Mouse (Mus musculus) megakaryocyte-erythroid progenitor cell, adult 5-6 weeks (primary cell): ENCODE data around the gene Olfr642. TPM values are rescaled to one million over a fixed set of nuclear protein-coding genes. Genes with fewer than 3 reads are reported as not detected.

ENCODE experiments used
- ATAC-seq: replicated peaks from 2 replicates; pipeline ENCODE4 v1.8.0; 2016; ENCODE audit warnings: mild to moderate bottlenecking, inconsistent platforms; ENCODE audit not compliant: severe bottlenecking, poor library complexity, low FRiP score, low TSS enrichment
- total RNA-seq, 2 experiments: library from RNA; stranded (forward) in 1 of 2; stranded (reverse) in 1 of 2; fragments of 200-1000, 215-1000 nt in 1 of 2; fragments of >200 nt in 1 of 2; fragmentation: Nextera tagmentation in 1 of 2; gene quantifications; 2 replicates each; pipeline ENCODE4 v1.2.3; 2014 to 2017

Gene Olfr642
- not detected in 2 replicates for total RNA-seq (2014; fragmentation: Nextera tagmentation)
- total RNA-seq (2017), result not detected in 2 replicates

DNA sequence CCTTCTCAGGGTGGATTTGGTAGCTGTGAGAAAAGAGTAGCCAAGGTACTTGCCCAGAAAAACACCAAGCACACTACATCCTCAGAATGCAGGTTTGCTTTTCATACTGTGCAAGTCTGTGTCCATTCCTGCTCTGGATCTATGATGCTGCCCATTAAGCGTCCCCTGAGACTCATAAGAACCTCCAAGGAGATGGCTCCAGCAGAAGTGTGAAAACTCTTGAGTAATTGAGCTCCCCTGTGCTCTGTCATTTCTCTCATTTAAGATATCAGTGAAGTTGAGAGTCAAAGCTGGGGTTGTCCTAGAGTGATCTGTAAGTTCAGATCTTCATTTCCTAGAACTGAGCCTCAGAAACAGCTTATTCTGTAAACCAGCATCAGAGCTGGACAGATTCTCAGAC, at the start of gene Olfr642:
Gene Olfr642, minus strand, starts transcription at position 101 of the 400 bp plus-strand sequence.
- ATAC-seq, result no peak

DNA sequence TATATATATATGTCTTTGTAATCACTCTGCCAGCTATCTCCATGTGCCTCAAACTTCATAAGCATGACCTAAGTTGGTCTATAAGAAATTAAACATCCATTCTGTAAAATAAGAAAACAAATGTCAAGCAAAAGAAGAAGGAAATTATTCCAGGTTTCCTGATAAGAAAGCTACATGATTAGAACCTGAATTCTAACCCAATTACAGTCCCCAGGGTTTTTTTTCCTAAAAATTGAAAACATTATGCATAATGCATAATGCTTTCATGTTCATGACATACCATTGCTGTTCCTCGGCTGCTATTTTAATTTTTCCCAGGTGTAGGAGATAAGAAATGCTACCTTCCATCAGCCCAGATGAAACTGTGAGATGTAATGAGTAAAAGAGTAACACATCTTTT, 32.9 kb upstream of the Olfr642 start, which contains the start of gene Olfr645:
Gene Olfr645, minus strand, starts transcription at position 101 of the 400 bp plus-strand sequence.
- ATAC-seq, result no peak

DNA sequence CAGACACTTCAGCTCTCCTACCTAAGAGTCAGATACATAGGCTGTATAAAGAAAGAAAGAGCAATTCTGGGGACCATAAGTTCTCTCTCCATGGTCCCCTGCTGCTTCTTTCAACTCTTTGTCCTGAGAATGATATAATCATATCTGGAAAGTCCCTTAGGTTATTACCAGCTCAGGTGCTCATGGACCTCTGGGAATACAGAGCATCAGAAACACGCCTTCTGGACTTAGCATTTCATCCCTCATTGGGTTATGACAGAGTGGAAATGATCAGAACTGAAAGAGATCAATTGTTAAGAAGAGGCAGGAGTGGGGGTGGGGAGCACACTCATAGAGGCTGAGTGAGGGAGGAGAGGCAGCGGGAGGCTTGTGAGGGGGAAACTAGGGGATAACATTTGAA, 19.3 kb upstream of the Olfr642 start, which contains the start of gene Olfr644:
Gene Olfr644, minus strand, starts transcription at position 101 of the 400 bp plus-strand sequence.
- no peak for ATAC-seq

DNA sequence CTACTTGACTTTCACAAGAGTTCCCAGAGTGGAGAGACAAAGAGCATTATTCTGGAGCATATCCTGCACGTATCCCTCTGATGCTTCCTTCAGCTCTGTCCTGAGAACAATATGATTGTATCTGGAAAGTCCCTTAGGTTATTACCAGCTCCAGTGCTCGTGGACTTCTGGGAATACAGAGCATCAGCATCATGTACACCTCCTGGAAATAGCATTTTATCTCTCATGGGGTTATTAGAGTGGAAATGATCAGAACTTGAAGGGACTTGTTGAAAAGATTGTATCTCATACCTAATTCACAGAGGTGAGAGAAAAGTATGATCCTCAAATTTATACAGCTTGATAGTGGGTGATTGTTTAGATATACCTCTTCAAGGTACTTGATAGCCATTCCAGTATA, 8.9 kb upstream of the Olfr642 start, which contains the start of gene 4930516K23Rik:
Gene 4930516K23Rik, minus strand, starts transcription at position 101 of the 400 bp plus-strand sequence.
- ATAC-seq, result no peak

DNA sequence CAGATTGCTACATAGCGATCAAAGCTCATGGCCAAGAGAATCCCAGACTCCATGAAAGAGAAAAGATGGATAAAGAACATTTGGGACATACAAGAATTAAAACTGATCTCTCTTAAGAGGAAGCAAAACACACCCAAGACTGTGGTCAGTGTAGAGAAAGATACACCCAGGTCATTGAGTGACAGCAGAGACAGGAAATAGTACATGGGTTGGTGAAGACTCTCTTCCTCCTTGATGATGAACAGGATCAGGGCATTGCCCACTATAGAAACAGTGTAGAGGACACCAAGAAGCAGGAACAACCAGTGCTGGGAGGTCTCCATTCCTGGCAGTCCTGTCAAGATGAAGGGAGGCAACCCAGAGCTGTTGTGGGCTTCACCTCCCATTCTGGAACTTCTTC, 6.7 kb upstream of the Olfr642 start:
- ATAC-seq, result no peak

DNA sequence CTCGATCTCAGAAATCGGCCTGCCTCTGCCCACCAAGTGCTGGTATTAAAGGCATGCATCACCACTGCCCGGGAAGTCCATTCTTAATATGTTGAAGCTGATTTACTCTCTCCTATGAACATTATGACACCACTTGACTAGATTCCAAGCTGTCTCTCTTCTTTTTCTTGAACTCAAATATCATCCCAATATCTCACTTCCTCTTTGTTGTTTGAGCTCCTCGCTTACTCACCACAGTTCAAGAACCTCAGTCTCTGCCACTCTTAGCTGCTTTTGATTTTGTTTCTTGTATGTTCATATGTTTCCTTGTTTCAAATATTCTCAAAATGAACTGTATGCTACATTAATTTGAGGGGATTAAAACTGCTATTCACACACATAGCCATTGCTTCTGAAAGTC, 1.7 kb downstream of the Olfr642 start:
- ATAC-seq, result no peak

DNA sequence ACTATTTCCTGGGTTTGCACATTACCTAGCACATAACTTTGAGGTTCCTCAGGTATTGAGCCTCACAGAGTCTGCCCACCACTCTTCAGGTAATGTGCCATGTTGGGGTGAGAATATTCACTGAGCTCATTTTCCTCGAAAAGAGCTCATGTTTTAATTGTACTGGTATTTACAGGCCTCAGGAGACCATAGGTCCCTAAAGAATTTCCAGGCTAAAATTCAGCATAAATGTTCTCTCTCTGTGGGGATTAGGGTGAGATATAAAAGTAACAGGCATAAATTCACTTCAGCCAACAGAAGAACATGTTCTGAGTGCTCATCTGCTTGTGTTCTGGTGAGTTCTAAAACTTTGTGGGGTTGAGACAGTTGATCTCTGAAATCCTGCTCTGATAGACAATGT, 17.3 kb downstream of the Olfr642 start, which contains the start of gene Olfr641:
Gene Olfr641, plus strand, starts transcription at position 301 of the 400 bp plus-strand sequence.
- no peak for ATAC-seq

DNA sequence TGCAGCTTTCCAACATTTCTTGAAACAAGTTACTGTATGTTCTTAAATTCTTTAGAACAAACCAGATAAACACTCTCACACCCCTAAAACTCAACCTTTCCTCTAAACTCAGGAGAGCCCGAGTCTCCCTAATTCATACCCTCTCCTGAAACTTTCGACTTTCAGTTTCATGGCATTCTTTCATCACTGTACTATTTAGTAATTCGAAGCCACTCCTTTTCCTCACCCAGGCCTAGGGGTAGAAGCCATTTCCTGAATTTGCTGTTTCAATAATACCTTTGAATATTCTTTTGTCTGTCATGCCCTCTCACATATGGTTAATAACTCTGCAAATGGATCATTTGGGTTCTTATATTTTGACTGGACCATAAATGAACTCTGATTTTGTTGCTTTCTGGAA, 25.5 kb downstream of the Olfr642 start:
- ATAC-seq, result no peak

DNA sequence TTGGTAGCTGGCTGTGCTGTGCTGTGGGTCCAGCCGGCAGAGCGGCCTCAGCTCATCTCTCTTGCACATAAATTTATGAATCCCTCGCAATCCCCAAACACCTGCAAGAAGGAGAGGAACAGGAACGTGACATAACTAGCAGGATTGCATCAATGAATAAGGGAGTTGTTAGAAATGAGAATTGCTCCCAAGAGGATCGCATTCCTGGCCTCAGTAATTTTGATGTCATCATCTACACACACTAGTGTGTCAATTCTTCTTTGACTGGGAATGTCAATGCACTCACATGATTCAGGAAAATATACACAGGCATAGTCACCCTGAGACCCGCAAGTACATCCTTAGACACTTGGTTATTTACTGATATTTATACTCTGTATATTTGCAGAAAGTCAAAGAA, 27.0 kb downstream of the Olfr642 start, which contains the start of gene Olfr640:
Gene Olfr640, minus strand, starts transcription at position 101 of the 400 bp plus-strand sequence.
- ATAC-seq, result no peak

DNA sequence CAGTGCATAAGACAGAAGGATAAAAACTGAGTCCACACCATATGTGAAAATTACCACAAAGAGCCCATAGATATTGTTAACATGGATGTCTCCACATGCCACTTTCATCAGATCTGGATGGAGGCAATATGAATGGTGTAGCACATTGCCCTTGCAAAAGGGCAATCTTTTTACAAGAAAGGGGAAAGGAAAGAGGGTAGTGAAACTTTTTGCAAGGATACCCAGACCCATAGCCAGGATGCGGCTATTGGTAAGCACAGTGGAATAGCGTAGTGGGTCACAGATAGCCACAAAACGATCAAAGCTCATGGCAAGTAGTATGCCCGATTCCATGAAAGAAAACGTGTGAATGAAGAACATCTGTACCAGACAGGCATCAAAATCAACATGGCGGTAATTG, 30.8 kb downstream of the Olfr642 start:
- no peak for ATAC-seq

DNA sequence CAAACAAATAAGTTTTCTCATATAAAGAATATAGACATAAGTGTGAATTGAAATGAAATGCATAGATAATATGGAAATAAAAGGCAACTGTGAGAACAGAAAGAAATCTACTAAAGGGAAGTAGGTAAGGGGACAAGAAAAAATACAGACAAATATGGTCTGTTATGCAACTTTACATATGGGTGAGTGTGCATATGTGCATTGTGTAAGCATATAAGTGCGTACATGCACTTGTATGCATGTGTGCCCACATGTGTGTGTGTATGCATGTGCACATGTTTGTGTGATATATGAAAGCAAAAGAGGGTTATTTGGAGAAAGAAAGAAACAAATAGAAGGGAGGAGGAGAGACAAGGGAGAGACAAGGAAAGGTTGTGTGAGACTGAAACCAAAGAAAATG, 33.5 kb downstream of the Olfr642 start:
- ATAC-seq, result no peak

DNA sequence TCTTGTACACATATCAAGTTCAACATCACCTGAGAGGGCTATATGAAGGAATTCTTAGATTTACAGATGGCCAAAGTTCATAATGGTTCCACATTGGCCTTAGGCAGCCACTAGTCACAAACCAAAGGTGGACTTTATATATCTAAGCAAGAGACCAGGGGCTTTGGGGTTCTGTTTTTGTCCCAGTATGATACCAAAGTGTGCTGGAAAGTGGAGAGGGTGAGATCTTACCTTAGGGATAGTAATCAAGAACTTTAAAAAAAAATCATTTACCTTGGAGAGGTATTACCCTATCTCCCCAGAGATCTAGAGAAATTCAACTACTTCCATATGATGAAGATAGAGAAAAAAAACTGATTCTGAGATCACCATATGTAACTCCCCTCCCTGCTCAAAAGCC, 35.3 kb downstream of the Olfr642 start, which contains the start of gene Olfr639:
Gene Olfr639, minus strand, starts transcription at position 101 of the 400 bp plus-strand sequence.
- ATAC-seq, result no peak

DNA sequence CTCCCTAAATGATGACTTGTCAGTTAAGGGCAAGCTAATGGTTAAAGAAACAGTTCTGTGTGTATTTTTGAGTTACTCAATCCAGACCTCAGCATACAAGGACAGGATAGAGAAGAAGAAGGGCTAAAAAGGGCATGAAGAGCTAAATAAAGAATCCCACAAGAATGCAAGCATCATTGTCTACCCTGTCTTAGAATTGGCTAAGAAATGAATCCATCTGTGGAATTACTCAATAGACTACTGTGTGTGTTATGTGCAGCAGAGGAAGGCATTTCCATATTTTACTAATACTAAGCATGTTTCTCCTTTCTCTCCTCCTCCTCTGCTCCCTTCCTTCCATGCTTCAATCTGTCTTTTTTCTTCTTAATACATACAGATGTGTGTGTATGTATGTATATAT, 53.3 kb downstream of the Olfr642 start:
- ATAC-seq, result no peak

DNA sequence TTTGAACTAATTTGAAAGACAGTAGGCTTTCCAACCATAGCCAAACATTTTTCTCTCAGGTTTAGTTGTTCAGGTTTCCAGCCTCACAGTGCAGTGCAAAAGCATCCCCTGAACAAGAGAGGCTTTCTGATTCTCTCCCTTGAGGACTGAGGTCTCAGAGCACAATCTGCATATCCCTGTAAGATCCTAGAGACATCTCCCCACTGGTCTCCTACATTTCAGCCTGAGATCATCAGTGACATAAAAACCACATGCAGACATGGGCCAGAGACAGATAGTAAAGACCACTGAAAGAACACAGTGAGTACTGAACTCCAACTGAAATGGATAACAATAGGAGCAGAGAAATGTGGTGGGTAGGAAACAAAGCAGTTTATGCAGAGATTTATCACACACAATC, 54.0 kb downstream of the Olfr642 start, which contains the start of gene Olfr638:
Gene Olfr638, plus strand, starts transcription at position 301 of the 400 bp plus-strand sequence.
- no peak for ATAC-seq

Other genes with a start within 250 kb of the Olfr642 start
- 118 and 169 TPM in 2 replicates for gene Hbb-bt, start 238.7 kb downstream of the Olfr642 start, total RNA-seq (2014; fragmentation: Nextera tagmentation)
- gene Hbb-bt, start 238.7 kb downstream of the Olfr642 start, total RNA-seq (2017), result 10.7 and 57.4 TPM in 2 replicates
- 149 and 199 TPM in 2 replicates for gene Hbb-bs, start 224.6 kb downstream of the Olfr642 start, total RNA-seq (2014; fragmentation: Nextera tagmentation)
- 20.1 and 148 TPM in 2 replicates for gene Hbb-bs, start 224.6 kb downstream of the Olfr642 start, total RNA-seq (2017)
- not detected in 2 replicates for gene Hbb-bh2, start 212.1 kb downstream of the Olfr642 start, total RNA-seq (2014; fragmentation: Nextera tagmentation)
- gene Hbb-bh2, start 212.1 kb downstream of the Olfr642 start, total RNA-seq (2017), result not detected in 2 replicates
- gene Hbb-bh1, start 209.5 kb downstream of the Olfr642 start, total RNA-seq (2014; fragmentation: Nextera tagmentation), result not detected in 2 replicates
- not detected in 2 replicates for gene Hbb-bh1, start 209.5 kb downstream of the Olfr642 start, total RNA-seq (2017)
- gene Hbb-y, start 199.4 kb downstream of the Olfr642 start, total RNA-seq (2014; fragmentation: Nextera tagmentation), result not detected in 2 replicates
- gene Hbb-y, start 199.4 kb downstream of the Olfr642 start, total RNA-seq (2017), result not detected in 2 replicates
- not detected in 2 replicates for gene Olfr66, start 166.4 kb downstream of the Olfr642 start, total RNA-seq (2014; fragmentation: Nextera tagmentation)
- not detected in 2 replicates for gene Olfr66, start 166.4 kb downstream of the Olfr642 start, total RNA-seq (2017)
- gene Olfr64, start 158.2 kb downstream of the Olfr642 start, total RNA-seq (2014; fragmentation: Nextera tagmentation), result not detected in 2 replicates
- not detected in 2 replicates for gene Olfr64, start 158.2 kb downstream of the Olfr642 start, total RNA-seq (2017)
- gene Olfr65, start 149.2 kb downstream of the Olfr642 start, total RNA-seq (2014; fragmentation: Nextera tagmentation), result not detected in 2 replicates
- gene Olfr65, start 149.2 kb downstream of the Olfr642 start, total RNA-seq (2017), result not detected in 2 replicates
- not detected in 2 replicates for gene Olfr631, start 123.8 kb downstream of the Olfr642 start, total RNA-seq (2014; fragmentation: Nextera tagmentation)
- not detected in 2 replicates for gene Olfr631, start 123.8 kb downstream of the Olfr642 start, total RNA-seq (2017)
- gene Olfr632, start 118.3 kb downstream of the Olfr642 start, total RNA-seq (2014; fragmentation: Nextera tagmentation), result not detected in 2 replicates
- not detected in 2 replicates for gene Olfr632, start 118.3 kb downstream of the Olfr642 start, total RNA-seq (2017)
- gene Olfr633, start 108.2 kb downstream of the Olfr642 start, total RNA-seq (2014; fragmentation: Nextera tagmentation), result not detected in 2 replicates
- not detected in 2 replicates for gene Olfr633, start 108.2 kb downstream of the Olfr642 start, total RNA-seq (2017)
- gene Olfr635, start 81.5 kb downstream of the Olfr642 start, total RNA-seq (2014; fragmentation: Nextera tagmentation), result not detected in 2 replicates
- gene Olfr635, start 81.5 kb downstream of the Olfr642 start, total RNA-seq (2017), result not detected in 2 replicates
- not detected in 2 replicates for gene Olfr638, start 53.9 kb downstream of the Olfr642 start, total RNA-seq (2014; fragmentation: Nextera tagmentation)
- gene Olfr638, start 53.9 kb downstream of the Olfr642 start, total RNA-seq (2017), result not detected in 2 replicates
- not detected in 2 replicates for gene Olfr639, start 35.4 kb downstream of the Olfr642 start, total RNA-seq (2014; fragmentation: Nextera tagmentation)
- gene Olfr639, start 35.4 kb downstream of the Olfr642 start, total RNA-seq (2017), result not detected in 2 replicates
- gene Olfr640, start 27.1 kb downstream of the Olfr642 start, total RNA-seq (2014; fragmentation: Nextera tagmentation), result not detected in 2 replicates
- not detected in 2 replicates for gene Olfr640, start 27.1 kb downstream of the Olfr642 start, total RNA-seq (2017)
- gene Olfr641, start 17.2 kb downstream of the Olfr642 start, total RNA-seq (2014; fragmentation: Nextera tagmentation), result not detected in 2 replicates
- not detected in 2 replicates for gene Olfr641, start 17.2 kb downstream of the Olfr642 start, total RNA-seq (2017)
- not detected in 2 replicates for gene 4930516K23Rik, start 8.8 kb upstream of the Olfr642 start, total RNA-seq (2014; fragmentation: Nextera tagmentation)
- gene 4930516K23Rik, start 8.8 kb upstream of the Olfr642 start, total RNA-seq (2017), result not detected in 2 replicates
- gene Olfr644, start 19.2 kb upstream of the Olfr642 start, total RNA-seq (2014; fragmentation: Nextera tagmentation), result not detected in 2 replicates
- not detected in 2 replicates for gene Olfr644, start 19.2 kb upstream of the Olfr642 start, total RNA-seq (2017)
- not detected in 2 replicates for gene Olfr645, start 32.8 kb upstream of the Olfr642 start, total RNA-seq (2014; fragmentation: Nextera tagmentation)
- gene Olfr645, start 32.8 kb upstream of the Olfr642 start, total RNA-seq (2017), result not detected in 2 replicates
- not detected in 2 replicates for gene Olfr646, start 52.2 kb upstream of the Olfr642 start, total RNA-seq (2014; fragmentation: Nextera tagmentation)
- gene Olfr646, start 52.2 kb upstream of the Olfr642 start, total RNA-seq (2017), result not detected in 2 replicates
- gene Ubqln5, start 77.2 kb upstream of the Olfr642 start, total RNA-seq (2014; fragmentation: Nextera tagmentation), result not detected in 2 replicates
- gene Ubqln5, start 77.2 kb upstream of the Olfr642 start, total RNA-seq (2017), result not detected in 2 replicates
- not detected in 2 replicates for gene Olfr643, start 84.7 kb upstream of the Olfr642 start, total RNA-seq (2014; fragmentation: Nextera tagmentation)
- gene Olfr643, start 84.7 kb upstream of the Olfr642 start, total RNA-seq (2017), result not detected in 2 replicates
- gene Ubqln3, start 90.6 kb upstream of the Olfr642 start, total RNA-seq (2014; fragmentation: Nextera tagmentation), result not detected in 2 replicates
- gene Ubqln3, start 90.6 kb upstream of the Olfr642 start, total RNA-seq (2017), result not detected in 2 replicates
- not detected in 2 replicates for gene Ubqlnl, start 97.9 kb upstream of the Olfr642 start, total RNA-seq (2014; fragmentation: Nextera tagmentation)
- not detected in 2 replicates for gene Ubqlnl, start 97.9 kb upstream of the Olfr642 start, total RNA-seq (2017)
- gene Olfm5, start 112.2 kb upstream of the Olfr642 start, total RNA-seq (2014; fragmentation: Nextera tagmentation), result not detected in 2 replicates
- not detected in 2 replicates for gene Olfm5, start 112.2 kb upstream of the Olfr642 start, total RNA-seq (2017)
- 0.92 TPM in 1 of 2 replicates, not detected in the other for gene Olfr648, start 130.7 kb upstream of the Olfr642 start, total RNA-seq (2014; fragmentation: Nextera tagmentation)
- gene Olfr648, start 130.7 kb upstream of the Olfr642 start, total RNA-seq (2017), result not detected in 2 replicates
- not detected in 2 replicates for gene Olfr649, start 143.3 kb upstream of the Olfr642 start, total RNA-seq (2014; fragmentation: Nextera tagmentation)
- not detected in 2 replicates for gene Olfr649, start 143.3 kb upstream of the Olfr642 start, total RNA-seq (2017)
- 0.55 and 0.99 TPM in 2 replicates for gene Trim6, start 166.1 kb upstream of the Olfr642 start, total RNA-seq (2014; fragmentation: Nextera tagmentation)
- 0.50 TPM in 1 of 2 replicates, not detected in the other for gene Trim6, start 166.1 kb upstream of the Olfr642 start, total RNA-seq (2017)
- 7.6 and 21.4 TPM in 2 replicates for gene Trim34a, start 191.8 kb upstream of the Olfr642 start, total RNA-seq (2014; fragmentation: Nextera tagmentation)
- gene Trim34a, start 191.8 kb upstream of the Olfr642 start, total RNA-seq (2017), result 10.9 and 21.9 TPM in 2 replicates
- 3.0 and 4.3 TPM in 2 replicates for gene Trim5, start 235.4 kb upstream of the Olfr642 start, total RNA-seq (2014; fragmentation: Nextera tagmentation)
- 2.8 and 4.8 TPM in 2 replicates for gene Trim5, start 235.4 kb upstream of the Olfr642 start, total RNA-seq (2017)